Mouse (Mus musculus): ENCODE data around the gene Lsm4.

DNA sequence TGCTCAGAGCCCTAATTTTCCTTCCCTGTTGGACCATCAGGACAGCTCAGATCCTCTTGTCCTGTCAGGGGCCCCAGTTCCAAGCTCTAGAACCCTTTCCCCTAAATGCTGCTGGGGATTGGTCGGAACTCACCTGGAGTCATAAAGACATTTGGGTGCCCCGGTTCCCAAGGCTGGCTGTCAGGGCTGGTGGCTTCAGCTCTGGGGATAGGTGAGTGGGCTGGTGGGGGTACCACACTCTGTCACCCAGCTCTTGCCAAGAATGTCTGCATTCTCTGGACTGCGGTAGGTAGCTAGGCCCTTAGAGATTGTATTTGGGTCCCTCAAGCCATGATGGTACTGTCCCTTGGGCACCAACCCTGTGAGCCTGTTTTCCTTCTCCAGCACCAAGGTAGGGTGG lies 30.2 kb downstream of the Lsm4 start, which contains the start of gene Iqcn:
- TF ChIP-seq CTCF (IDR thresholded peaks at IDR 0.05; ENCODE audit: control insufficient read depth, insufficient read depth, insufficient replicate concordance, low read depth, low read length) (no peak), POLR2A (IDR thresholded peaks at IDR 0.05; ENCODE audit: control insufficient read depth, low read depth, low read length) (no peak; the same call in 1 of the 2 replicates)

Data from testis, adult 2 months (tissue).